Mouse (Mus musculus) hindbrain, embryonic 10.5 days (tissue): ENCODE measurements around the gene Cdh13. TPM values are rescaled to one million over a fixed set of nuclear protein-coding genes. Genes with fewer than 3 reads are reported as not detected.

Experiments used
- DNase-seq: peaks from one replicate; pipeline ENCODE4 v3.0.0-alpha.2; 2017; ENCODE audit warnings: low spot score
- H3K27ac ChIP-seq: fragments of 300-500 bp; sonication (generic); 2 replicates; pipeline ENCODE4 v1.5.1; 2016; ENCODE audit warnings: mild to moderate bottlenecking, moderate library complexity
- H3K27me3 ChIP-seq: fragments of 300-500 bp; sonication (generic); 2 replicates; pipeline ENCODE4 v1.6.1; 2016; ENCODE audit warnings: mild to moderate bottlenecking; ENCODE audit not compliant: poor library complexity, insufficient read depth, severe bottlenecking
- H3K36me3 ChIP-seq: fragments of 300-500 bp; sonication (generic); 2 replicates; pipeline ENCODE4 v1.6.1; 2016; ENCODE audit warnings: mild to moderate bottlenecking, moderate library complexity
- H3K4me1 ChIP-seq: fragments of 300-500 bp; sonication (generic); replicated peaks from 2 replicates; pipeline ENCODE4 v1.6.1; 2016; ENCODE audit warnings: mild to moderate bottlenecking
- H3K4me3 ChIP-seq: fragments of 300-500 bp; sonication (generic); 2 replicates; pipeline ENCODE4 v1.5.1; 2016; ENCODE audit warnings: mild to moderate bottlenecking, moderate library complexity
- H3K9me3 ChIP-seq: fragments of 300-500 bp; sonication (generic); 2 replicates; pipeline ENCODE4 v1.6.1; 2016; ENCODE audit warnings: mild to moderate bottlenecking, moderate library complexity
- WGBS: fragments of 180-500 bp; shearing (Covaris S2); methylation state at CpG from one replicate; pipeline ENCODE4 v1.1.7; 2016; 5-methylcytosine and 5-hydroxymethylcytosine counted together
- polyA plus RNA-seq: library from polyadenylated mRNA; unstranded; fragments of >200 nt; fragmentation: Nextera tagmentation; extraction: Ambion mirVana; gene quantifications from 2 replicates; pipeline ENCODE4 v1.2.1, GENCODE M21; 2016

Gene Cdh13
- polyA plus RNA-seq, 1 experiment from 2014 or later = 8.5 TPM

- whole genome bisulfite sequencing = 86% methylated on average over 4 of the region's 4 CpGs
- H3K36me3 ChIP-seq = no peaks in the 10 kb centered on the region
Measured at GRCm38 (mm10) chr8:118410341-118410970, 126.9 kb downstream of the Cdh13 start.

GRCm38 (mm10) chr8:118415672-118416071 is 132.1 kb downstream of the Cdh13 start:
- DNase-seq = no peak
- Histone ChIP-seq H3K9me3 (no peaks in the 10 kb centered on the region), H3K36me3 (no peaks in the 10 kb centered on the region), H3K27ac (no peak overlapping the region), H3K27me3 (no peaks in the 10 kb centered on the region), H3K4me1 (no peaks in the 10 kb centered on the region), H3K4me3 (no peak overlapping the region)
- WGBS = 93% methylated on average over 7 of the region's 7 CpGs

More at GRCm38 (mm10) chr8:118410341-118410970, 126.9 kb downstream of the Cdh13 start:
- no peaks in the 10 kb centered on the region for H3K4me1 ChIP-seq
- no peak for DNase-seq
- no peak overlapping the region for H3K4me3 ChIP-seq
- H3K27ac ChIP-seq = no peak overlapping the region
- H3K9me3 ChIP-seq = no peaks in the 10 kb centered on the region
- no peaks in the 10 kb centered on the region for H3K27me3 ChIP-seq

GRCm38 (mm10) chr8:118416811-118417355 is 133.3 kb downstream of the Cdh13 start:
- H3K36me3 ChIP-seq = no peaks in the 10 kb centered on the region
- no peaks in the 10 kb centered on the region for H3K4me1 ChIP-seq
- no peaks in the 10 kb centered on the region for H3K27me3 ChIP-seq
- DNase-seq = no peak
- no peak overlapping the region for H3K4me3 ChIP-seq
- H3K9me3 ChIP-seq = no peaks in the 10 kb centered on the region
- H3K27ac ChIP-seq = no peak overlapping the region
- 94% methylated on average over 4 of the region's 4 CpGs for WGBS

- WGBS = 89% methylated on average over 10 of the region's 10 CpGs
- H3K36me3 ChIP-seq = no peaks in the 10 kb centered on the region
- no peak overlapping the region for H3K4me3 ChIP-seq
- no peak overlapping the region for H3K27ac ChIP-seq
- no peaks in the 10 kb centered on the region for H3K9me3 ChIP-seq
- H3K27me3 ChIP-seq = no peaks in the 10 kb centered on the region
- DNase-seq = no peak
- no peaks in the 10 kb centered on the region for H3K4me1 ChIP-seq
Measured at GRCm38 (mm10) chr8:118422624-118423023, 139.1 kb downstream of the Cdh13 start.

- DNase-seq = no peak
- WGBS = 81% methylated on average over 7 of the region's 7 CpGs
- Histone ChIP-seq H3K4me3 (no peak overlapping the region), H3K27ac (no peak overlapping the region), H3K4me1 (no peaks in the 10 kb centered on the region), H3K9me3 (no peaks in the 10 kb centered on the region), H3K36me3 (no peaks in the 10 kb centered on the region), H3K27me3 (no peaks in the 10 kb centered on the region)
Measured at GRCm38 (mm10) chr8:118428941-118429340, 145.4 kb downstream of the Cdh13 start.

GRCm38 (mm10) chr8:118431731-118432440 is 148.4 kb downstream of the Cdh13 start:
- Histone ChIP-seq H3K27ac (no peak overlapping the region), H3K4me1 (no peaks in the 10 kb centered on the region), H3K36me3 (no peaks in the 10 kb centered on the region), H3K27me3 (no peaks in the 10 kb centered on the region), H3K4me3 (no peak overlapping the region), H3K9me3 (no peaks in the 10 kb centered on the region)
- DNase-seq = no peak
- 81% methylated on average over 11 of the region's 11 CpGs for WGBS

- 89% methylated on average over 3 of the region's 3 CpGs for WGBS
- Histone ChIP-seq H3K27me3 (no peaks in the 10 kb centered on the region), H3K27ac (0 out of 2 replicates have a peak overlapping the region, but pooled peaks have one; percentile 4), H3K4me3 (no peak overlapping the region), H3K9me3 (no peaks in the 10 kb centered on the region), H3K36me3 (no peaks in the 10 kb centered on the region), H3K4me1 (no peaks in the 10 kb centered on the region)
- DNase-seq = no peak
Measured at GRCm38 (mm10) chr8:118433553-118434180, 150.1 kb downstream of the Cdh13 start.

- H3K27ac ChIP-seq = no peak overlapping the region
- no peak overlapping the region for H3K4me3 ChIP-seq
- no peaks in the 10 kb centered on the region for H3K9me3 ChIP-seq
- DNase-seq = no peak
- whole genome bisulfite sequencing = 88% methylated on average over 5 of the region's 5 CpGs
- no peaks in the 10 kb centered on the region for H3K27me3 ChIP-seq
- H3K4me1 ChIP-seq = no peaks in the 10 kb centered on the region; the same call in 1 of the 2 replicates
- no peaks in the 10 kb centered on the region for H3K36me3 ChIP-seq
Measured at GRCm38 (mm10) chr8:118436751-118437150, 153.2 kb downstream of the Cdh13 start.

GRCm38 (mm10) chr8:118437152-118437551 is 153.6 kb downstream of the Cdh13 start:
- H3K27me3 ChIP-seq = no peaks in the 10 kb centered on the region
- WGBS = 89% methylated on average over 10 of the region's 10 CpGs
- H3K4me1 ChIP-seq = no peaks in the 10 kb centered on the region; the same call in 1 of the 2 replicates
- no peaks in the 10 kb centered on the region for H3K36me3 ChIP-seq
- H3K9me3 ChIP-seq = no peaks in the 10 kb centered on the region
- no peak for DNase-seq
- H3K4me3 ChIP-seq = no peak overlapping the region
- H3K27ac ChIP-seq = no peak overlapping the region

- Histone ChIP-seq H3K36me3 (no peaks in the 10 kb centered on the region), H3K27me3 (no peaks in the 10 kb centered on the region), H3K9me3 (no peaks in the 10 kb centered on the region), H3K27ac (no peak overlapping the region), H3K4me1 (no peaks in the 10 kb centered on the region; the same call in 1 of the 2 replicates), H3K4me3 (no peak overlapping the region)
- WGBS = 78% methylated on average over 3 of the region's 3 CpGs
- no peak for DNase-seq
Measured at GRCm38 (mm10) chr8:118437874-118438273, 154.3 kb downstream of the Cdh13 start.

- 41% methylated on average over 5 of the region's 5 CpGs for WGBS
- H3K4me1 ChIP-seq = no peaks in the 10 kb centered on the region; the same call in 1 of the 2 replicates
- no peaks in the 10 kb centered on the region for H3K36me3 ChIP-seq
- H3K27me3 ChIP-seq = no peaks in the 10 kb centered on the region
- no peak overlapping the region for H3K4me3 ChIP-seq
- DNase-seq = peak; percentile 38
- H3K9me3 ChIP-seq = no peaks in the 10 kb centered on the region
- no peak overlapping the region for H3K27ac ChIP-seq
Measured at GRCm38 (mm10) chr8:118439857-118440256, 156.3 kb downstream of the Cdh13 start.

- peak; percentile 8 for DNase-seq
- WGBS = 64% methylated on average over 3 of the region's 3 CpGs
Measured at GRCm38 (mm10) chr8:118443361-118443760, 159.8 kb downstream of the Cdh13 start.

More at GRCm38 (mm10) chr8:118443361-118443760, 159.8 kb downstream of the Cdh13 start:
- H3K27ac ChIP-seq = no peak overlapping the region
- no peak overlapping the region for H3K4me3 ChIP-seq
- H3K36me3 ChIP-seq = no peaks in the 10 kb centered on the region
- no peaks in the 10 kb centered on the region; the same call in 1 of the 2 replicates for H3K4me1 ChIP-seq
- H3K27me3 ChIP-seq = no peaks in the 10 kb centered on the region
- H3K9me3 ChIP-seq = no peaks in the 10 kb centered on the region
